Mouse (Mus musculus): ENCODE measurements around the gene Lrrc19.
"Not testable (repeated sequence)": the region's sequence is repeated elsewhere in the genome, so short reads cannot be mapped to it uniquely, and the experiment has no call there.

DNA sequence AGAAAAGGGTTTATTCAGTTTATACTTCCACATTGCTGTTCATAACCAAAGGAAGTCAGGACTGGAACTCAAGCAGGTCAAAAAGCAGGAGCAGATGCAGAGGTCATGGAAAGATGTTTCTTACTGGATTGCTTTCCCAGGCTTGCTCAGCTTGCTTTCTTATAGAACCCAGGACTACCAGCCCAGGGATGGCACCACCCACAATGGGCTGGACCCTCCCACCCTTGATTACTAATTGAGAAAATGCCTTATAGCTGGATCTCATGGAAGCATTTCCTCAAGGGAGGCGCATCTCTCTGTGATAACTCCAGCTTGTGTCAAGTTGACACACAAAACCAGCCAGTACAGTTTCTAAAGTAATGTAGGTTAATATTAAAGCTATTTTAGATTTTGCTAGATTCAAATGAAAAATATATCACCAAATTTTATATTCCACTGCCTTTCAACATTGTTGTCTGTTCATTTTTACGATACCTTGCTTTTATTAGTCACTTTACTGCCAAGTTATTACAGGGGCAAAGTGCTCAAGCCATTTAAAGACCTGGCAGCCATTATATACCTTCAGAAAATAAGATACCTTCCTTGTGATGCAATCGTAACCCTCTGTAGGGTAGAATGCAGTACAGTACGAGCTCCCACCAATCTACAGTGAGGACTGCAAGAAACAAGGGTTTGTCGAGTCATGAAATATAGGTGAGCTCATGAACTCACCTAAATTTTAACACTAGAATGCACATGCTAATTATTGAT, 657 bp upstream of the Lrrc19 start:
- not testable (repeated sequence) for TF ChIP-seq CTCF (IDR thresholded peaks at IDR 0.05; ENCODE audit: low read depth); EP300 (optimal IDR thresholded peaks at IDR 0.05)
